Mouse (Mus musculus) right cerebral cortex, postnatal 4 days (tissue): ENCODE measurements around the gene Nfxl1.

Source experiments
- DNase-seq: peaks from one replicate; pipeline ENCODE4 v3.0.0-alpha.2; 2022

Nfxl1 gene

DNA sequence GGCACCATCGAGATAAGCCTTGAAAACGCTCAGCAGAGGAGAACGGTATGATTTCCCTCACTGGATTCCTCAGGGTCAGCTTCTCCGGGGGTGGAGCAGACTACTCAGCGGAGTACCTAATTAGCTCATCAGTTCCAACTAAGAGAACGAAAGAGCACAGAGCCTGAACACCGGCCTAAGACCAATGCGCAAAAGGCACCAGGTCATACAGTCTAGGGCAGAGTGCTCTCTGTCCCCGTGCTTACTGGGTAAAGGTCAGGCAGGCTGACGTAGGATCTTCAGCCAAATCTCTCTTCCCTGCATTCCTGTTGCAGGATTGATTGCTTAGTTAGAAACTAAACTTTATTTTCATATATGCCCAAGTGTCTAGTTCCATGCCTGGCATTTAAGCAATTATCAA lies 61.2 kb downstream of the Nfxl1 start:
- no peak for DNase-seq

DNA sequence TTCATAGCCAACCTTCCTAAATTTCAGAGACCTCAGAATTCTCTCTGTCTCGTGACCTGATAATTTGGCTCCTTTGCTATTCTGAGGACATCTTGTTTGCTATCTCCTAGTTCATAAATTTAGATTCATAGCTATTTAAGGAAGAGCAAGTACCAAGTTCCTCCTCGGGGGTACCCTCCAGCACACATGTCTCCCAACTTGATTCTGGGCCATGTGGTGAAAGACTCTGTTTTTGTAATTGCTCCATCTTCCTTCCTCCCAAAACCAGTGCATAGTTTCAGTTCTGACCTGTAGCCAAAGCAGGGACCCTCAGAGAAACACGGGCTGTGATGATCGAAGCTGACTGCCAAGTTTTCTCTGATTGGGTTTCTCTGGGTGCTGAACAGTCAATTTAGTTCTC lies 62.7 kb downstream of the Nfxl1 start:
- no peak for DNase-seq

DNA sequence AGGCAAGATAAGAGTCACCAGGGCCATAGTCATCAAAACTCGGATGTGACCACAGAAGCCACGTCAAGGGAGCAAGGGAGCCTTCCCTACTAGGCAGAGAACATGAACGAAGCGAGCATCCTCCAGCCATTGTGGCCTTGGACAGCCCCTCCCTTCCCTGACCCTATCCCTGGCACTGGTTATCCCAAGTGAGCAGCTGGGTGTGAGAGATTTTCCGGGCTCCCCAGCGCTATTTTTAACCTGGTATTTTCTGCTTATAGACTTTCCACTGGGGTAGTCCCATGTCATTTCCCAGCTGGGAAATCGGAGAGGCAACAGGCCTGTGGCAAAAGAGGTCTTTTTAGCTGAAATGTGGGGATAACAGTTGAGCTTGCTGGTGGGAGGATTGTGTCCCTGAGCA lies 65.6 kb downstream of the Nfxl1 start:
- no peak for DNase-seq

DNA sequence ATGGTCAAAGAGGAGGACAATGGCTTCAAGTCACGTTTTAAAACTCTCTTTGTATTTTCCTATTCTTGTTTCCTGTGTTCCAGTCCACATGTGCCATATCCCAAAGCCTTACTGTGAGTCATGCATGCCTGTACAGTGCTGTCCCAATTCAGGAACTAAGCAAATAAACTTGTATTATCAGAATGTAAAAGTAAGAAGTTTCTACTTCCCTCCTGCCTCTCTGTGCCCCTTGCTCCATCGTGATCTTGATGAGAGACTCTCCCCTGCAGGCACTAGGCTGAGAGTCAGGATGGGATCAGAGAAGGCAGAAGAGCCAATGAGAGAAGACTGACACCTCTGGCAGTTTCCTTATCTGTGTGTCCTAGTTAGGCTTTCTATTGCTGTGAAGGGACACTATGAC lies 68.3 kb downstream of the Nfxl1 start:
- DNase-seq, result no peak

DNA sequence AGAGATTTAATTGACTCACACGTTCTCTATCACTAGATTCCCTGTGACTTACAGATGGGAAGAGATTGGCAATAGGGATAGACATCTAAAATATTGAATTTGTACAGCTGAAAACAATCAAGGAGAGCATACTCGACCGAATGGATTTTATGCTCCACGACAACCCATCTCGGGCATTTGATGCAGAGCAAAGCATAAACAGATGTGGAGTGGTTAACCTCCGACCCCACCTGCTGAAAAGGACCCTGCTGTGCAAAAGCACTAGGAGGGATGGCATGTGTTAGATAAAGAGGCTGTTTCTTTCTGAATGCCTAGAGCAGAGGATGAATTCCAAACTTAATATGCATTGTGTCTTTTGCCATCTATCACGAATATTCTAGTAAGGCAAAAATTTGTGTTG lies 79.0 kb downstream of the Nfxl1 start:
- DNase-seq, result no peak

DNA sequence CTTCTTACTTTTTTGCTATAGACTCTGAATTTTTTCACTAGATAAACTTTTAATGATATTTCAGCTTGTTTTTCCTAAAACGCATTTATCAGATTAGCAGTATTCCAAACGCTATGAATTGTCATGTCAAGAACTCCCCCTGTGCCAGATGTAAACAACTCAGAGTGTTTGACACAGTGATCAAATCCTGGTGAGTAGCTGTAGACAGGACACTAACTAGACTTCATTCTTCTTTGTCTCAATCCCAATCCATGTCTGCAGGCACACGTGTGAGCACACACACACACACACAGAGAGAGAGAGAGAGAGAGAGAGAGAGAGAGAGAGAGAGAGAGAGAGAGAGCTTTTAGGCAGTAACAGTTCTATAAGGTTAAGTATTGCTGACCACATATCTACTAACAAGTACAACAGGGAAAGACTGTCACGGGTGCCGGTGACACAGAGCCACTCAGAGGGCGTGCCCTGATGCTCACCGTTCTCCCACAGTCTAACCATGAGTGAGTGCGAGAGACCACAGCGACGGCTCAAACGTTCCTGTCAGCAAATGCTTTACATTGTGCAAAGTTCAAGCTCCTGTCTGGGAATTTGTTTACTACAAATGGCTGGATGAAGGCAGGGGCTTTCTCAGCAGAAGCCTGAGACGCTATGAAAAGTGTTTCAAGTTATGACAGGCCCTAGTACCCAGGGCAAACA lies 87.0 kb downstream of the Nfxl1 start:
- no peak for DNase-seq

DNA sequence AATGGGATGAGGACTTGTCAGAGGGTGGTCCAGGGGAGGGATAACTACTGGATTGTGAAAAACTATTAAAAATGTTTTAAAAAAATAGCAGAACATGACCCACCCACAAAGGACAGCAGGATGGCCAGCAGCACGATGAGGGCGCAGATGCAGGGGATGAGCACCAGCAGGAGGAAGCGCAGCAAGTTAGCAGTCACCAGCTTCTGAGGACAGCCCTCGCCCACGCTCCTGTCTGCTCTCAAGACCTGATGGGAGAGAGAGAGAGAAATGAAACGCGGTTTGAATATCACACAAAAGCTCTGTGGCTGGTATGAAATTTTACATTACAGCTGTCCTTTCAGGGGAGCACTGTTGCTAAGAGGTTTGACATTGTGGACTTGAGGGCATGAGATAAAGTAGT lies 87.7 kb downstream of the Nfxl1 start:
- DNase-seq, result no peak

DNA sequence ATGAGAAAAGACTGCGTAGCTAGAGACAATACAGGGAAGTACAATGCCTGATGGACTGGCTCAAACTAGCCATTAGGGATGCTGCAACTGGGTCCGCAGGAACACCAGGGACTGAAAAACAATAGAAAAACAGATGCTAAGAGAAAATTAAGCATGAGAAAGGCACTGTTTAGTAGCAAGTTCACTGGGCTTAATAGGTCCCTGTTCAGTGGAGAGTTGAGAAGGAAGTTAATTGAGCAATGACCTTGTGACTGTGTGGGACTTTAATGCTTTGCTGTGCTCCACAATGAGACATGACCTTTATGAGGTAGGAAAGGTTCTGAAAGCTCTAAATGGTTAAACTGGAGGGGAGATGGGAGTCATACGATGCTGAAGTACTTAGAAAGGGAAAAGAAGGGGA lies 94.6 kb downstream of the Nfxl1 start:
- DNase-seq, result no peak
